Mouse (Mus musculus): ENCODE results near the gene Il11. TPM values are rescaled to one million over a fixed set of nuclear protein-coding genes. Genes with fewer than 3 reads are reported as not detected.

The Il11 gene
- 0.17 and 0.43 TPM in 2 replicates for polyA plus RNA-seq (2012; ENCODE audit: low replicate concordance)

GRCm38 (mm10) chr7:4782759-4783158 lies at the start of gene Il11, which contains the start of gene Tmem190:
TSS of gene Il11 (minus strand) at chr7:4782859.
TSS of gene Tmem190 (plus strand) at chr7:4782937.

GRCm38 (mm10) chr7:4812303-4813104 lies 29.8 kb upstream of the Il11 start, which contains the start of gene Ube2s:
TSS of gene Ube2s (minus strand) at chr7:4812590.

GRCm38 (mm10) chr7:4792278-4793212 lies 9.9 kb upstream of the Il11 start, which contains the start of gene Rpl28:
TSS of gene Rpl28 (plus strand) at chr7:4792874.

GRCm38 (mm10) chr7:4789436-4789935 lies 6.8 kb upstream of the Il11 start, which contains the start of gene Tmem238:
TSS of gene Tmem238 (minus strand) at chr7:4789656.

GRCm38 (mm10) chr7:4771202-4771601 lies 11.5 kb downstream of the Il11 start, which contains the start of gene Fam71e2:
TSS of gene Fam71e2 (minus strand) at chr7:4771302.

GRCm38 (mm10) chr7:4752821-4753570 lies 29.7 kb downstream of the Il11 start, which contains the start of gene Cox6b2:
TSS of gene Cox6b2 (minus strand) at chr7:4753094.

GRCm38 (mm10) chr7:4739544-4740275 lies 42.9 kb downstream of the Il11 start, which contains the start of gene Kmt5c:
TSS of gene Kmt5c (plus strand) at chr7:4740115.

GRCm38 (mm10) chr7:4725169-4725568 lies 57.5 kb downstream of the Il11 start, which contains the start of gene Tmem150b:
TSS of gene Tmem150b (minus strand) at chr7:4725249.

Other genes with a start within 250 kb of the Il11 start
- 0.13 and 0.16 TPM in 2 replicates for gene Syt5, start 235.3 kb downstream of the Il11 start, polyA plus RNA-seq (2012; ENCODE audit: low replicate concordance)
- gene Ptprh, start 178.8 kb downstream of the Il11 start, polyA plus RNA-seq (2012; ENCODE audit: low replicate concordance) = not detected in 2 replicates
- gene Tmem86b, start 151.4 kb downstream of the Il11 start, polyA plus RNA-seq (2012; ENCODE audit: low replicate concordance) = 5.7 and 12.8 TPM in 2 replicates
- 230 and 262 TPM in 2 replicates for gene Ppp6r1, start 123.8 kb downstream of the Il11 start, polyA plus RNA-seq (2012; ENCODE audit: low replicate concordance)
- 171 and 194 TPM in 2 replicates for gene Hspbp1, start 97.8 kb downstream of the Il11 start, polyA plus RNA-seq (2012; ENCODE audit: low replicate concordance)
- gene Brsk1, start 92.3 kb downstream of the Il11 start, polyA plus RNA-seq (2012; ENCODE audit: low replicate concordance) = 0.20 TPM in 2 replicates
- 0.17 TPM in 1 of 2 replicates, not detected in the other for gene Tmem150b, start 57.6 kb downstream of the Il11 start, polyA plus RNA-seq (2012; ENCODE audit: low replicate concordance)
- gene Kmt5c, start 42.7 kb downstream of the Il11 start, polyA plus RNA-seq (2012; ENCODE audit: low replicate concordance) = 564 and 1,345 TPM in 2 replicates
- gene Cox6b2, start 29.8 kb downstream of the Il11 start, polyA plus RNA-seq (2012; ENCODE audit: low replicate concordance) = 70.9 and 249 TPM in 2 replicates
- not detected in 2 replicates for gene Fam71e2, start 11.6 kb downstream of the Il11 start, polyA plus RNA-seq (2012; ENCODE audit: low replicate concordance)
- not detected in 2 replicates for gene Tmem190, start 78 bp upstream of the Il11 start, polyA plus RNA-seq (2012; ENCODE audit: low replicate concordance)
- gene Tmem238, start 6.8 kb upstream of the Il11 start, polyA plus RNA-seq (2012; ENCODE audit: low replicate concordance) = 141 and 302 TPM in 2 replicates
- gene Rpl28, start 10.0 kb upstream of the Il11 start, polyA plus RNA-seq (2012; ENCODE audit: low replicate concordance) = 2,040 and 3,887 TPM in 2 replicates
- gene Ube2s, start 29.7 kb upstream of the Il11 start, polyA plus RNA-seq (2012; ENCODE audit: low replicate concordance) = 297 and 1,174 TPM in 2 replicates
- 0.09 TPM in 1 of 2 replicates, not detected in the other for gene Shisa7, start 61.8 kb upstream of the Il11 start, polyA plus RNA-seq (2012; ENCODE audit: low replicate concordance)
- gene Isoc2b, start 87.4 kb upstream of the Il11 start, polyA plus RNA-seq (2012; ENCODE audit: low replicate concordance) = 0.36 and 0.54 TPM in 2 replicates
- 2.1 and 10.8 TPM in 2 replicates for gene Isoc2a, start 94.3 kb upstream of the Il11 start, polyA plus RNA-seq (2012; ENCODE audit: low replicate concordance)
- gene Gm36210, start 123.7 kb upstream of the Il11 start, polyA plus RNA-seq (2012; ENCODE audit: low replicate concordance) = 0.27 TPM in 1 of 2 replicates, not detected in the other
- 71.6 and 77.8 TPM in 2 replicates for gene Zfp628, start 132.4 kb upstream of the Il11 start, polyA plus RNA-seq (2012; ENCODE audit: low replicate concordance)
- gene Nat14, start 139.2 kb upstream of the Il11 start, polyA plus RNA-seq (2012; ENCODE audit: low replicate concordance) = 2.4 and 2.5 TPM in 2 replicates
- 0.38 and 0.55 TPM in 2 replicates for gene Ssc5d, start 142.9 kb upstream of the Il11 start, polyA plus RNA-seq (2012; ENCODE audit: low replicate concordance)
- gene Sbk2, start 181.5 kb upstream of the Il11 start, polyA plus RNA-seq (2012; ENCODE audit: low replicate concordance) = 0.20 and 0.42 TPM in 2 replicates
- not detected in 2 replicates for gene Sbk3, start 188.3 kb upstream of the Il11 start, polyA plus RNA-seq (2012; ENCODE audit: low replicate concordance)
- gene Zfp579, start 213.3 kb upstream of the Il11 start, polyA plus RNA-seq (2012; ENCODE audit: low replicate concordance) = 12.4 and 20.9 TPM in 2 replicates
- 84.6 and 112 TPM in 2 replicates for gene Zfp524, start 231.6 kb upstream of the Il11 start, polyA plus RNA-seq (2012; ENCODE audit: low replicate concordance)
- 21.6 and 58.9 TPM in 2 replicates for gene Fiz1, start 231.8 kb upstream of the Il11 start, polyA plus RNA-seq (2012; ENCODE audit: low replicate concordance)
- 33.3 TPM in 1 of 2 replicates, not detected in the other for gene Gm44973, start 232.6 kb upstream of the Il11 start, polyA plus RNA-seq (2012; ENCODE audit: low replicate concordance)
- 98.5 and 146 TPM in 2 replicates for gene Zfp865, start 237.5 kb upstream of the Il11 start, polyA plus RNA-seq (2012; ENCODE audit: low replicate concordance)
- gene Ccdc106, start 237.7 kb upstream of the Il11 start, polyA plus RNA-seq (2012; ENCODE audit: low replicate concordance) = 0.44 and 1.1 TPM in 2 replicates